Mouse (Mus musculus) fat pad, adult 2 months (tissue): ENCODE data around the gene Gm10147.
"Not testable (repeated sequence)": the region's sequence is repeated elsewhere in the genome, so short reads cannot be mapped to it uniquely, and the experiment has no call there.

ENCODE experiments used
- DNase-seq: peaks from one replicate; pipeline ENCODE4 v3.0.0-alpha.2; 2011; ENCODE audit warnings: low read depth, low spot score; ENCODE audit errors: extremely low read depth

Gm10147 gene

DNA sequence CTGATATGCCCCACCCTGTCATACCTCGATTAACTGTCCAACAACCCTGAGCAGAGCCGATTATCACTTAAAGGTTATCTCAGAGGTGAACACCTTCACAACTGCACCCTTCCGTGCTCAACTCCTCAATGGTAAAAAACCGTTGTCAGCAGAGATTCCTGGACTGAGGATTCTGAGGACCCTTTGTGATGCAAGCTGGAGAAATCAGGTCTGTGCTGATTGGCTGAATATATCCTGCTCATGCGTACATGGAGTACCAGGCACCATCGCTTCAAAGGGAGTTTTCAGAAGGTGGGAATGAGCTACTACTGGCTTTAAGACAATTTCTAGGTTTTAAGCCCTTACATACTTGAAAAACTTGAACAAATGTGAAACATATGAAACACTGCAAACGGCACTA lies at the start of gene Gm10147:
TSS of gene Gm10147 (minus strand) at position 101 of the 400 bp plus-strand sequence.
- DNase-seq = not testable (repeated sequence)
